Mouse (Mus musculus) olfactory bulb, adult 2 months (tissue): ENCODE measurements around the gene Htra1.

Experiments used
- CTCF ChIP-seq: fragments of 200-500 bp; IDR thresholded peaks from 2 replicates; pipeline ENCODE4 v1.5.1; 2012; ENCODE audit warnings: low read depth, mild to moderate bottlenecking, low read length, moderate library complexity; ENCODE audit not compliant: insufficient read depth
- POLR2A ChIP-seq: fragments of 200-500 bp; IDR thresholded peaks from 2 replicates; pipeline ENCODE4 v1.6.1; 2012; ENCODE audit warnings: mild to moderate bottlenecking, low read depth, low read length, moderate library complexity; ENCODE audit not compliant: insufficient read depth

GRCm38 (mm10) chr7:130985716-130986115, 49.8 kb downstream of the Htra1 start:
- TF ChIP-seq POLR2A (no peak), CTCF (no peak)
